Mouse (Mus musculus) lung, embryonic 14.5 days (tissue): ENCODE measurements around the gene Cyfip2. TPM values are rescaled to one million over a fixed set of nuclear protein-coding genes. Genes with fewer than 3 reads are reported as not detected.

Source experiments
- ATAC-seq: fragments of 200-750 bp; cut with Nextera tagmentation; 2 replicates; pipeline ENCODE4 v1.8.0; 2017; ENCODE audit warnings: mild to moderate bottlenecking, moderate TSS enrichment, moderate library complexity; ENCODE audit not compliant: insufficient read depth
- DNase-seq: peaks from one replicate; pipeline ENCODE4 v3.0.0-alpha.2; 2015
- H3K27ac ChIP-seq: fragments of 300-500 bp; sonication (generic); 2 replicates; pipeline ENCODE4 v1.5.1; 2014; ENCODE audit warnings: low read depth, mild to moderate bottlenecking, moderate library complexity
- H3K27me3 ChIP-seq: fragments of 300-500 bp; sonication (generic); 2 replicates; pipeline ENCODE4 v1.6.1; 2014; ENCODE audit warnings: low read length, control low read depth; ENCODE audit not compliant: insufficient read depth
- H3K36me3 ChIP-seq: fragments of 300-500 bp; sonication (generic); 2 replicates; pipeline ENCODE4 v1.6.1; 2014; ENCODE audit warnings: control low read depth; ENCODE audit not compliant: insufficient read depth
- H3K4me1 ChIP-seq: fragments of 300-500 bp; sonication (generic); 2 replicates; pipeline ENCODE4 v1.6.1; 2014; ENCODE audit warnings: antibody characterized with exemption, control low read depth; ENCODE audit not compliant: insufficient read depth
- H3K4me2 ChIP-seq: fragments of 300-500 bp; sonication (generic); 2 replicates; pipeline ENCODE4 v1.6.1; 2014; ENCODE audit warnings: mild to moderate bottlenecking
- H3K4me3 ChIP-seq: fragments of 300-500 bp; sonication (generic); 2 replicates; pipeline ENCODE4 v1.5.1; 2014; ENCODE audit warnings: low read depth, low read length
- H3K9ac ChIP-seq: fragments of 300-500 bp; sonication (generic); 2 replicates; pipeline ENCODE4 v1.6.1; 2014
- H3K9me3 ChIP-seq: fragments of 300-500 bp; sonication (generic); 2 replicates; pipeline ENCODE4 v1.6.1; 2016; ENCODE audit warnings: low read depth, low read length, control low read depth
- CTCF ChIP-seq: IDR thresholded peaks from 2 replicates; pipeline ENCODE4 v1.5.1; 2016; ENCODE audit warnings: antibody characterized with exemption, low read depth
- WGBS: fragments of 180-500 bp; shearing (Covaris S2); extraction: QIAGEN DNeasy Blood & Tissue Kit; methylation state at CpG from one replicate; pipeline ENCODE4 v1.1.7; 2014; 5-methylcytosine and 5-hydroxymethylcytosine counted together
- polyA plus RNA-seq: library from polyadenylated mRNA; unstranded; fragments of >200 nt; fragmentation: Nextera tagmentation; extraction: Ambion mirVana; gene quantifications from 2 replicates; pipeline ENCODE4 v1.2.1, GENCODE M21; 2014

The Cyfip2 gene
- polyA plus RNA-seq, 1 experiment from 2014 or later = 6.1 TPM

- H3K36me3 ChIP-seq = no peaks in the 10 kb centered on the region
- no peak for TF ChIP-seq CTCF
- H3K4me3 ChIP-seq = no peak overlapping the region
- DNase-seq (no peak), ATAC-seq (no peak)
- no peak overlapping the region for H3K4me2 ChIP-seq
- 88% methylated on average over 9 of the region's 9 CpGs for WGBS
- no peaks in the 10 kb centered on the region for H3K27me3 ChIP-seq
- H3K9me3 ChIP-seq = no peaks in the 10 kb centered on the region
- H3K27ac ChIP-seq = no peak overlapping the region
- peaks cover 23% of the 10 kb centered on the region for H3K4me1 ChIP-seq
- H3K9ac ChIP-seq = no peak overlapping the region
Measured at GRCm38 (mm10) chr11:46217686-46218085, 95.0 kb downstream of the Cyfip2 start.

DNA sequence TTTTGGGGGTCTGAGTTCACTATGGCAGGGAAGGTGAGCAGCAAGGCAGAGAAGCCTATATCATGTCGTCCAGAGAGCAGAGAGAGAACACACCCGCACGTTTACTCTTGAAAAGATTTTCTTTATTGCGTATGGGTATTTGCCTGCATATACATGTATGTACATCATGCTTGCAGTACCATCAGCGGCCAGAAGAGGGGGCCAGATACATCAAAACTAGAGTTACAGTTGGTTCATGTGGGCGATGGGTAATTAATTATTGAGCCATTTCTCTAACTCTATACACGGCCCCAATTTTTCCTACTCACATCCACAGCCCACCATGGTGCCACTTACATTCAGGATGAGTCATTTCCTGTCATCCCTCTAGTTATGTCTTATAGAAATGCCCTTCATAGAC, 96.0 kb downstream of the Cyfip2 start:
- WGBS = 73% methylated on average over 7 of the region's 7 CpGs
- Histone ChIP-seq H3K36me3 (no peaks in the 10 kb centered on the region), H3K4me3 (no peak overlapping the region), H3K27me3 (no peaks in the 10 kb centered on the region), H3K27ac (no peak overlapping the region), H3K4me1 (peaks cover 28% of the 10 kb centered on the region), H3K9ac (no peak overlapping the region), H3K4me2 (no peak overlapping the region), H3K9me3 (no peaks in the 10 kb centered on the region)
- TF ChIP-seq CTCF = peak; percentile 68
- ATAC-seq = no peak
- peak; percentile 50 for DNase-seq

GRCm38 (mm10) chr11:46215354-46215753, 97.3 kb downstream of the Cyfip2 start:
- Histone ChIP-seq H3K27ac (peak overlapping the region; percentile 98), H3K4me2 (peak overlapping the region; percentile 18; the same call in 1 of the 2 replicates), H3K4me1 (peaks cover 30% of the 10 kb centered on the region), H3K9me3 (no peaks in the 10 kb centered on the region), H3K27me3 (no peaks in the 10 kb centered on the region), H3K9ac (peak overlapping the region; percentile 21; the same call in 1 of the 2 replicates), H3K4me3 (no peak overlapping the region), H3K36me3 (no peaks in the 10 kb centered on the region)
- ATAC-seq (peak; percentile 77), DNase-seq (peak; percentile 97)
- peak; percentile 99 for TF ChIP-seq CTCF
- WGBS = 6% methylated on average over 3 of the region's 3 CpGs

DNA sequence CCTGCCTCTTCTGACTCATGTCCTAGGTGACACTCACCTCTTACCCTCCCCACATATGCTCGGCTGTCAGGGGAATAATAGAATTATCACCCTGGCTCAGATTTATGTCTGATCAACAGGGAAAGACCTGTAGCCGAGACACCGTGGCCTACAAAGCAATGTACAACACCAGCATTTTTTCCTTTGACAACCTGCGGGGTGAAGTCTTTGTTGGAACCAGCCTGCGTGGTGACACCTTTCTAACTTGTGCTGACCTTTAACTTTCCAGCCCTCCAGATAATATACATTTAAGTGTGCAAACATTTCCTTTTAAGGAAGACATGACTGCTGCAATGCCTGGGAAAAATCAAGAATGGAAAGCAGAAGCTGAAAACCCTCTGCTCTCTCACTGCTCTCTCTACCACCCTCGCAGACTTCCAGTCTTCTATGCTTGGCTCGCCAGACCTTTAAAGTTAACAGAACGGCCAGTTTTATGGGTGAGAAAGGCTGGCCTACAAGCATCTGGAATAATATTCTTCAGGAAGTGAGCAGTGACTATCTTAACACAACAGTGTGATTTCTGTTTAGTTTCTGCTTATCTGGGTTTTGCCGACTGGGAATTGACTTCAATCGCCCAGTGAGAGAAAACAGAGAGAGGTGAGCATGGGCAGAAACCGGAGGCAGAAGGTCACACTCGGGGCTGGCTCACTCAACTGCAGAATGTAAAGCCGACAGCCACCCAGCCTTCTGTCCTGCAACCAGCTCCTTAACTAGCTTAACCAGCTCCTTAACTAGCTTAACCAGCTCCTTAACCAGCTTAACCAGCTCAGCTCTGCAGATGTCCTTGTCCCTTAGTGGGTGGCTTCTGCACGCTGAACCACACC, 98.1 kb downstream of the Cyfip2 start:
- Histone ChIP-seq H3K36me3 (no peaks in the 10 kb centered on the region), H3K9me3 (no peaks in the 10 kb centered on the region), H3K4me1 (peaks cover 30% of the 10 kb centered on the region), H3K4me2 (peak overlapping the region; percentile 18; the same call in 1 of the 2 replicates), H3K27ac (peak overlapping the region; percentile 98), H3K4me3 (no peak overlapping the region), H3K9ac (peak overlapping the region; percentile 42), H3K27me3 (no peaks in the 10 kb centered on the region)
- peak; percentile 55 for DNase-seq
- no peak for TF ChIP-seq CTCF
- ATAC-seq = no peak
- WGBS = 13% methylated on average over 14 of the region's 14 CpGs

DNA sequence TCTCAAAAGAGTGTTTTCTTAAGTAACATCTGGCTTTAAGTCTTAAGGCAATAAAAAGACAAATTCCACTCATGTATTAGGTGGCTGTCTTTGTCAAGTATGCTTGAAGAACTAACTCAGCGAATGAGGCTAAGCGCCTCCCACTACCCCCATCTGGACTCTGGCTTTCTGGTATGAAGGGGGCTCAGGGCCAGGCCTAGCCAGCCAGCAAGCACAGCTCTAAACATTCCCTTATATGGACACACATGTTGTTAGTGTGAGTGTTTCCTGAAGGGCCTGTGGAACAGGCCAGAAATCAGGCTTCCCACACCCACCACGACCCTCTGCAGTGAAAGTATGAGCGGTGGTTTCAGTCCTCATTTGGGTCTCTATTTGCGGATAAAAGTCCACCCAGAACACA, 98.8 kb downstream of the Cyfip2 start:
- H3K27me3 ChIP-seq = no peaks in the 10 kb centered on the region
- peak; percentile 95 for ATAC-seq
- no peaks in the 10 kb centered on the region for H3K36me3 ChIP-seq
- 0 out of 2 replicates have a peak overlapping the region, but pooled peaks have one; percentile 15 for H3K4me2 ChIP-seq
- peaks cover 30% of the 10 kb centered on the region for H3K4me1 ChIP-seq
- WGBS = 17% methylated on average over 5 of the region's 5 CpGs
- peak overlapping the region; percentile 42 for H3K9ac ChIP-seq
- DNase-seq = peak; percentile 91
- no peak for TF ChIP-seq CTCF
- peak overlapping the region; percentile 98 for H3K27ac ChIP-seq
- no peaks in the 10 kb centered on the region for H3K9me3 ChIP-seq
- H3K4me3 ChIP-seq = no peak overlapping the region

DNA sequence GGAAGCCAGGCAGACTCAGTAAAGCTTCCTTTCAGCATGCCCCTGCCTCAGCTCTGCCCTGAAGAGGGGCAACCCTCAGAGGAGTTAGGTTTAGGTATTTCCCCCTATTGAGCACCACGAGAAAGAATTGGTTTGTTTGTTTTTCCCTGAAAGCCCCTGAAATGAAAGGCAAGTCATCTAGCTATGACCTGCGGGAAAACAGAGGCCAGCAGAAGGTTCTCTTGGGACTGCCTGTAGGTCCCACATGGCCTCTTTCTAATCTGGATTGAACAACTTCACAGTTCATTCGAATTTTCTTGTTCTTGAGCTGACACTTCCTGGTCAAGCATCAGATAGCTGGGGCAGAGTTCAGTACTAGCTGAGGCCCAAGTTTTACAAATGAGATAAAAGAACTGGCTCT, 100.8 kb downstream of the Cyfip2 start:
- no peaks in the 10 kb centered on the region for H3K36me3 ChIP-seq
- no peak overlapping the region for H3K4me2 ChIP-seq
- ATAC-seq = no peak
- no peaks in the 10 kb centered on the region for H3K9me3 ChIP-seq
- no peaks in the 10 kb centered on the region for H3K27me3 ChIP-seq
- no peak overlapping the region for H3K9ac ChIP-seq
- peak overlapping the region; percentile 30; the same call in 1 of the 2 replicates for H3K27ac ChIP-seq
- no peak for DNase-seq
- H3K4me3 ChIP-seq = no peak overlapping the region
- peaks cover 30% of the 10 kb centered on the region for H3K4me1 ChIP-seq
- TF ChIP-seq CTCF = no peak
- WGBS = 18% methylated on average over 3 of the region's 3 CpGs

DNA sequence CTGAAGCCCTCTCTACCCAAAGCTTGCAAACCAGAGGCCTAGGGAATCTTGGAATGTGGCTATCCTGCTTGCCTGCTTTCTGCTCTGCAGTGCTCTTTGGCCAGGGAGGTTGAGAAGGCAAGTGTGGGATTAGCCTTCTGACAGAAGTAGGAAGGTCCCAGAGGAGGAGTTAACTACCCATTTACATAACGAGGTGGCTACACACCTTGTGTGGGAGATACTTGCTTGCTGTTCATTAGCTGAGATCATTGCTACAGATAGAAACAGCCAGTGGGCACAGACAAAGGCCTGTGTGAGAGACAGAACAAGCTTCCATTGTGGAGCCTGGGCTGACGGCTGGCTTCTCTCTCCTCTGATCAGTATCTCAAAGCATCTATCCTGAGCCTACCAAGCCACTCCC, 102.8 kb downstream of the Cyfip2 start:
- no peak for DNase-seq
- WGBS = 72% methylated on average over 2 of the region's 2 CpGs
- Histone ChIP-seq H3K4me1 (peaks cover 28% of the 10 kb centered on the region), H3K4me3 (no peak overlapping the region), H3K4me2 (no peak overlapping the region), H3K36me3 (no peaks in the 10 kb centered on the region), H3K27me3 (no peaks in the 10 kb centered on the region), H3K27ac (no peak overlapping the region), H3K9me3 (no peaks in the 10 kb centered on the region), H3K9ac (no peak overlapping the region)
- ATAC-seq = no peak
- TF ChIP-seq CTCF = no peak
